Mouse (Mus musculus): ENCODE measurements at regions not wholly inside any gene's neighbourhood (a gene's known extent, or its start where the extent isn't known, plus 50 kb on each side); places are given as distances from the start of the nearest gene placed in this dataset.

DNA sequence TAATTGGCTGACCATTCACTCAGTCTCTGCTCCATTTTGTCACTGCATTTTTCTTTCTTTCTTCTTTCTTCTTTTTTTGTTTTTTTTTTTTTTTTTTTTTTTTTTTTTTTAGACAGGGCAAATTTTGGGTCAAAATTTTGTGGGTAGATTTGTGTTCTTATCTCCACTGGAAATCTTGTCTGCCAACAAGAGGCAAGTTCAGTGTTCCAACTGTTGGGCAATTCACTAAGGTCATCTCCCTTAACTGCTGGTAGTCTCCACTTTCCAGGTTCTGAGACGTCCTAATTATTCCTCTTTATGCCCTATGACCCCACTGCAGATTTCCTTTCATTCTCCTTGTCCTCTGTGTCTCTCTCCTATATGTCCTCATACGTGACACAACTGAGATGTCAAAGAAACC, 100.1 kb upstream of the Mrpl21 start:
- no peak for TF ChIP-seq HCFC1 (IDR thresholded peaks at IDR 0.05; ENCODE audit: low read depth, low read length)
- TF ChIP-seq ZKSCAN1 (IDR thresholded peaks at IDR 0.05; ENCODE audit: borderline replicate concordance, low read depth, low read length): no peak
- no peak for TF ChIP-seq CTCF (conservative IDR thresholded peaks at IDR 0.05 in 1 of 2, IDR thresholded peaks at IDR 0.05 in 1 of 2; ENCODE audit: low read depth in 2 of 2, low read length in 2 of 2)
- TF ChIP-seq RCOR1 (conservative IDR thresholded peaks at IDR 0.05; ENCODE audit: low read depth, low read length): no peak
- no peak for TF ChIP-seq POLR2A (IDR thresholded peaks at IDR 0.05; ENCODE audit: low read depth, low read length)
- TF ChIP-seq JUN (IDR thresholded peaks at IDR 0.05; ENCODE audit: insufficient read depth, low read depth, low read length): no peak
- TF ChIP-seq MYC (IDR thresholded peaks at IDR 0.05; ENCODE audit: low read depth, low read length): no peak

All from CH12.LX (cell line).